Mouse (Mus musculus) liver, adult 2 months (tissue): ENCODE data around the gene Tmem29. TPM values are rescaled to one million over a fixed set of nuclear protein-coding genes. Genes with fewer than 3 reads are reported as not detected.
"Not testable (repeated sequence)": the region's sequence is repeated elsewhere in the genome, so short reads cannot be mapped to it uniquely, and the experiment has no call there.

ENCODE experiments used
- DNase-seq: peaks from one replicate; pipeline ENCODE4 v3.0.0-alpha.2; 2011; ENCODE audit warnings: low read depth, low spot score; ENCODE audit errors: extremely low read depth
- H3K27ac ChIP-seq: fragments of 200-500 bp; replicated peaks from 2 replicates; pipeline ENCODE4 v1.5.1; 2012; ENCODE audit warnings: low read depth, mild to moderate bottlenecking, control low read depth, inconsistent platforms, low read length; ENCODE audit not compliant: insufficient read depth
- H3K27me3 ChIP-seq: fragments of 200-500 bp; 2 replicates; pipeline ENCODE4 v1.6.1; 2012; ENCODE audit warnings: mild to moderate bottlenecking, moderate library complexity, low read length, inconsistent platforms; ENCODE audit not compliant: control insufficient read depth, insufficient read depth
- H3K36me3 ChIP-seq: fragments of 200-500 bp; 2 replicates; pipeline ENCODE4 v1.6.1; 2012; ENCODE audit warnings: low read length, inconsistent platforms; ENCODE audit not compliant: control insufficient read depth, insufficient read depth
- H3K4me1 ChIP-seq: fragments of 200-500 bp; 2 replicates; pipeline ENCODE4 v1.6.1; 2011; ENCODE audit warnings: low read length; ENCODE audit not compliant: control insufficient read depth, insufficient read depth
- H3K4me3 ChIP-seq: fragments of 200-500 bp; 2 replicates; pipeline ENCODE4 v1.5.1; 2011; ENCODE audit warnings: low read depth, mild to moderate bottlenecking, control low read depth, low read length, moderate library complexity; ENCODE audit not compliant: insufficient read depth
- H3K79me2 ChIP-seq: fragments of 200-500 bp; 2 replicates; pipeline ENCODE4 v1.6.1; 2012; ENCODE audit warnings: inconsistent platforms, mild to moderate bottlenecking, low read length, moderate library complexity; ENCODE audit not compliant: control insufficient read depth, insufficient read depth
- H3K9ac ChIP-seq: fragments of 200-500 bp; 2 replicates; pipeline ENCODE4 v1.6.1; 2012; ENCODE audit warnings: low read depth, mild to moderate bottlenecking, control low read depth, inconsistent platforms, low read length
- CTCF ChIP-seq: fragments of 200-500 bp; IDR thresholded peaks from 2 replicates; pipeline ENCODE4 v1.5.1; 2011; ENCODE audit warnings: low read depth, low read length, control low read depth
- POLR2A ChIP-seq: fragments of 200-500 bp; IDR thresholded peaks from 2 replicates; pipeline ENCODE4 v1.6.1; 2011; ENCODE audit warnings: low read length, control low read depth; ENCODE audit not compliant: insufficient read depth; ENCODE audit errors: extremely low read depth
- WGBS: fragments of 180-500 bp; shearing (Covaris S2); methylation state at CpG from one replicate; pipeline ENCODE4 v1.1.7; 2018; 5-methylcytosine and 5-hydroxymethylcytosine counted together
- polyA plus RNA-seq: library from polyadenylated mRNA; depleted of rRNA; stranded (reverse); fragments of >200 nt; gene quantifications from 2 replicates; pipeline ENCODE4 v1.2.3, GENCODE M21; 2012; rRNA removed
- total RNA-seq: library from RNA; depleted of rRNA; stranded (reverse); fragments of >200 nt; gene quantifications from 2 replicates; pipeline ENCODE4 v1.2.3, GENCODE M21; 2014; rRNA removed

Gene Tmem29
- total RNA-seq (13.0 and 18.5 TPM in 2 replicates), polyA plus RNA-seq (3.0 and 3.4 TPM in 2 replicates)

DNA sequence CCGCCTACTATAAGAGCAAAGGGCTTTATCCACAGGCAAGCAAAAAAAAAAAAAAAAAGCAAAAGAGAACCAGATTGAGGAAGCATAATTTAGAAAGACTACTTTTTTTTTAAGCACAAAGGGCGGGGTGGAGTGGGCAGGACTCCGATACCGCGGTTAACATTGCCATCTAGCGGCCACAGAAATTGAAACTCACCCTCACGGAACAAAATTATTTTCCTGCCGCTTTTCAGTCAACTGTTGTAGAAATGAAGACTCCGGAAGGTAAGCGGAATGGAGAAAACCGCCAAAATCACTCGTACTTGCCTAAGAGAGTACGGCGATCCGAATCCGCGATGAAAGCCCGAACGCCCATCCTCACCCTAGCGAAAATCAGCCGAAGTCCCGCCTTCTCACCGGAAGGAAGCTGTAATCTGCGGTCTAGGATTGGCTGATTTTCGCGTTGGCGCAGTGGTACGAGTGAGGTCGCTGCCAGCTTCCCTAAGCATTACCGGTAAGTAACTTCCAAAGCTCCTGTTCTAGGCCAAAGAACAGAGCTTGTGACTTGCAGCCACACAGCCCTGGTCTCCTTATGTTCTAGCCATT is at the start of gene Tmem29:
Tmem29 (minus strand) TSS at position 389 of the 585 bp plus-strand sequence.
- H3K36me3 ChIP-seq, result no peaks in the 10 kb centered on the region
- no peaks in the 10 kb centered on the region for H3K79me2 ChIP-seq
- peak; percentile 54 for TF ChIP-seq CTCF
- TF ChIP-seq POLR2A, result no peak
- H3K27ac ChIP-seq, result peak within 1 kb of the TSS; percentile 67
- peak within 1 kb of the TSS; percentile 64 for H3K4me3 ChIP-seq
- peak; percentile 85 for DNase-seq
- H3K4me1 ChIP-seq, result 0 out of 2 replicates have a peak, but pooled peaks cover 2% of the 10 kb centered on the region
- peak within 1 kb of the TSS; percentile 69 for H3K9ac ChIP-seq
- H3K27me3 ChIP-seq, result no peaks in the 10 kb centered on the region
- under 1% methylated on average over 30 of the region's 30 CpGs for WGBS

DNA sequence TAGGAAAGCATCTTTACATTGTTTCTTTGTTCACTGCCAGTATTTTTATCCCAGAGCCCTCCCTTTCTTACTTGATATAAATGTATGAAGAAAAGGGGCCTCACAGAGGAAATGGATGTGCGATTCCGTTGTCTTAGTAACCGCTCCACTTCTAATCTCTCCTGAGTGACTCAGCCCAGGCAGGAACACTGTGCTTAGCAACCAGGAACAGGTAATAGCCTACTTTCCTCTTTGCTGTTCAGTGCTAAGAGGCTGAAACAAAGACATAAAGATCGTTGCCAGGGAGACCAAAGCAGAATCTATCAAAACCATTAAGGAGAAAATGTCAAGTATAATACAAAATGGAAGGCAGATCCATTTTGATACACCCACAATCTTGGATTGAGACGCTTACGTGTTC is 49.7 kb upstream of the Tmem29 start:
- H3K4me1 ChIP-seq, result peaks cover 2% of the 10 kb centered on the region; the same call in 1 of the 2 replicates
- no peaks in the 10 kb centered on the region for H3K79me2 ChIP-seq
- no peak overlapping the region for H3K4me3 ChIP-seq
- no peak overlapping the region for H3K27ac ChIP-seq
- TF ChIP-seq POLR2A (no peak), CTCF (no peak)
- H3K27me3 ChIP-seq, result no peaks in the 10 kb centered on the region
- WGBS, result 75% methylated on average over 6 of the region's 6 CpGs
- no peak for DNase-seq
- no peaks in the 10 kb centered on the region for H3K36me3 ChIP-seq
- H3K9ac ChIP-seq, result no peak overlapping the region

DNA sequence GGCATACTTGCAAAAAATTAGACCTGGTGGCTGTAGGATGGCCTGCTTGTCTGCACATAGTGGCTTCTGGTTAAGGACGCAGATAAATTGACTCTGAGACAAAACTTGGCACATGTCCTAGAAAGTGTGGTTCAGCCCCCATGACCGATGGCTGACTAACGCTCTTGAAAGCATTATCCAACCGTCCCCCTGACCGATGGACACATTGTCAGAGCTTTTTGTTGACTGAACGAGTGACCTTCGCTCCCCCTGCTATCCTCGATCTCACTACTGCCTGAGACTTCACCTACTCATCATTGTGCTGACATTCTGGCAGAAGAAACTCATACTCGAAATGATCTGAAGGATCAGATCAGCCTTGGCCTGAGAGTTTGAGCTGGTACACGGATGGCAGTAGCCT is 28.9 kb upstream of the Tmem29 start:
- not testable (repeated sequence) for H3K27me3 ChIP-seq, H3K4me3 ChIP-seq, H3K79me2 ChIP-seq, H3K9ac ChIP-seq, DNase-seq, H3K4me1 ChIP-seq, H3K27ac ChIP-seq, H3K36me3 ChIP-seq
- WGBS, result 0% methylated on average over 1 of the region's 10 CpGs

GRCm38 (mm10) chrX:150486314-150487030 is 27.5 kb upstream of the Tmem29 start:
- not testable (repeated sequence) for H3K4me3 ChIP-seq, H3K27ac ChIP-seq, DNase-seq, H3K79me2 ChIP-seq, H3K4me1 ChIP-seq, H3K27me3 ChIP-seq, H3K36me3 ChIP-seq, H3K9ac ChIP-seq
- WGBS, result 28% methylated on average over 8 of the region's 22 CpGs

DNA sequence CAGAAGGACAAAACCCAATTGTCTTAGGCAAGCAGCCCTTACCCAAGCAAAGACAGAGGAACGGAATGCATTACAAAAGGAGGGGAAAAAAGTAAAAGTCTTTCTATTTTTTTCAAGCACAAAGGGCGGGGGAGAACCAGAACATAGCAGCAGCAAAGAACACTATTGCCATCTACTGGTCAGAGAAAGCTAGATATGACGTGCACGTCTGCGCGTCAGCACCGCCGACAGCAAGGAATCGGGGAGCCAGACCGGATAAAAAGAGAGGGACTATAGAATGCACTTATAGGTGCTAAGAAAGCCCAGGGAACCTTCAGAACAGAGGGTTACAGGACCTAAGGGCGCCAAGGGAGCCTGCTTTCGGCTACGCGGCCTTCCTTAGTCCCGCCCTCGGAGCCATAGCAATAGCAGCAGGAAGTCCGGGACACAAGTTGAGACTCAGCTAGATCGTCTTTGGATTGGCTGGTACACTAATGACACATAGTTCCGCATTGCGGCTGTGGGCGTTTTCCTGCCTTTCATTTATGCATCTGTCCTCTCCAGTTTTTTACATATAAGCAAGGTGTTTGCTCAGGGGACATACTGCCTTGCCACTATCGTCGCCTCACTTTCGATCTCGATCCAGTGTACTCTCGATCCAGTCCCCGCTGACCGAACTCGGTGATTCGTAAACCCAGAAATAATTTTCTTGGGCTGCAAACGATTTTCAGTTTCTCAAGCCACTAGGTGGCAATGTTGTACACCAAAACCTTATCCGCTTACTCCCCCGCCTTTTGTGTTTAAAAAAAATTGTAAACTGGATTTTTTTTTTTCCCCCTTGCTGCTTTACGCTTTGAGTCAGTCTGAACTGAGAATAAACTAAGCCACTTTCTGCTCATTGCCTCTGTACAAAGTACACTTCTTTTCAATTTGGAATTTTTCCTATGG is 19.2 kb upstream of the Tmem29 start:
- TF ChIP-seq POLR2A, result no peak
- TF ChIP-seq CTCF, result peak; percentile 74
- no peaks in the 10 kb centered on the region for H3K36me3 ChIP-seq
- peak overlapping the region; percentile 92 for H3K9ac ChIP-seq
- H3K4me3 ChIP-seq, result peak overlapping the region; percentile 98
- H3K4me1 ChIP-seq, result no peaks in the 10 kb centered on the region
- no peaks in the 10 kb centered on the region for H3K27me3 ChIP-seq
- H3K27ac ChIP-seq, result peak overlapping the region; percentile 100
- 0% methylated on average over 34 of the region's 34 CpGs for WGBS
- peak; percentile 87 for DNase-seq
- no peaks in the 10 kb centered on the region for H3K79me2 ChIP-seq
